Mouse (Mus musculus) embryonic facial prominence, embryonic 11.5 days (tissue): ENCODE measurements around the gene Myl12a. TPM values are rescaled to one million over a fixed set of nuclear protein-coding genes. Genes with fewer than 3 reads are reported as not detected.

ENCODE experiments used
- ATAC-seq: fragments of 200-750 bp; cut with Nextera tagmentation; replicated peaks from 2 replicates; pipeline ENCODE4 v1.8.0; 2017; ENCODE audit warnings: low read depth; ENCODE audit not compliant: insufficient number of reproducible peaks, low FRiP score, low TSS enrichment
- DNase-seq: peaks from one replicate; pipeline ENCODE4 v3.0.0-alpha.2; 2015; ENCODE audit warnings: low spot score
- H3K27ac ChIP-seq: fragments of 300-500 bp; sonication (generic); replicated peaks from 2 replicates; pipeline ENCODE4 v1.5.1; 2014; ENCODE audit warnings: mild to moderate bottlenecking, low read depth, low read length, control low read depth
- H3K27me3 ChIP-seq: fragments of 300-500 bp; sonication (generic); 2 replicates; pipeline ENCODE4 v1.6.1; 2014; ENCODE audit warnings: mild to moderate bottlenecking, low read length, moderate library complexity, mixed read lengths; ENCODE audit not compliant: control insufficient read depth, insufficient read depth
- H3K36me3 ChIP-seq: fragments of 300-500 bp; sonication (generic); replicated peaks from 2 replicates; pipeline ENCODE4 v1.6.1; 2014; ENCODE audit warnings: low read depth, mild to moderate bottlenecking, low read length, moderate library complexity, mixed read lengths; ENCODE audit not compliant: control insufficient read depth, insufficient read depth
- H3K4me1 ChIP-seq: fragments of 300-500 bp; sonication (generic); 2 replicates; pipeline ENCODE4 v1.6.1; 2014; ENCODE audit warnings: low read length, mixed read lengths; ENCODE audit not compliant: control insufficient read depth, insufficient read depth
- H3K4me2 ChIP-seq: fragments of 300-500 bp; sonication (generic); 2 replicates; pipeline ENCODE4 v1.6.1; 2014; ENCODE audit warnings: low read depth, mild to moderate bottlenecking, control low read depth, low read length, moderate library complexity
- H3K4me3 ChIP-seq: fragments of 300-500 bp; sonication (generic); 2 replicates; pipeline ENCODE4 v1.5.1; 2014; ENCODE audit warnings: low read depth, low read length, control low read depth
- H3K9ac ChIP-seq: fragments of 300-500 bp; sonication (generic); replicated peaks from 2 replicates; pipeline ENCODE4 v1.6.1; 2014; ENCODE audit warnings: mild to moderate bottlenecking, control low read depth, low read length
- H3K9me3 ChIP-seq: fragments of 300-500 bp; sonication (generic); replicated peaks from 2 replicates; pipeline ENCODE4 v1.6.1; 2016; ENCODE audit warnings: mild to moderate bottlenecking, low read length, inconsistent platforms, mixed read lengths; ENCODE audit not compliant: control insufficient read depth
- WGBS: fragments of 180-500 bp; shearing (Covaris S2); extraction: QIAGEN DNeasy Blood & Tissue Kit; methylation state at CpG from one replicate; pipeline ENCODE4 v1.1.7; 2014; 5-methylcytosine and 5-hydroxymethylcytosine counted together
- polyA plus RNA-seq: library from polyadenylated mRNA; unstranded; fragments of >200 nt; fragmentation: Nextera tagmentation; extraction: Ambion mirVana; gene quantifications from 2 replicates; pipeline ENCODE4 v1.2.1, GENCODE M21; 2014

The Myl12a gene
- polyA plus RNA-seq, 1 experiment from 2014 or later, result 613 TPM

DNA sequence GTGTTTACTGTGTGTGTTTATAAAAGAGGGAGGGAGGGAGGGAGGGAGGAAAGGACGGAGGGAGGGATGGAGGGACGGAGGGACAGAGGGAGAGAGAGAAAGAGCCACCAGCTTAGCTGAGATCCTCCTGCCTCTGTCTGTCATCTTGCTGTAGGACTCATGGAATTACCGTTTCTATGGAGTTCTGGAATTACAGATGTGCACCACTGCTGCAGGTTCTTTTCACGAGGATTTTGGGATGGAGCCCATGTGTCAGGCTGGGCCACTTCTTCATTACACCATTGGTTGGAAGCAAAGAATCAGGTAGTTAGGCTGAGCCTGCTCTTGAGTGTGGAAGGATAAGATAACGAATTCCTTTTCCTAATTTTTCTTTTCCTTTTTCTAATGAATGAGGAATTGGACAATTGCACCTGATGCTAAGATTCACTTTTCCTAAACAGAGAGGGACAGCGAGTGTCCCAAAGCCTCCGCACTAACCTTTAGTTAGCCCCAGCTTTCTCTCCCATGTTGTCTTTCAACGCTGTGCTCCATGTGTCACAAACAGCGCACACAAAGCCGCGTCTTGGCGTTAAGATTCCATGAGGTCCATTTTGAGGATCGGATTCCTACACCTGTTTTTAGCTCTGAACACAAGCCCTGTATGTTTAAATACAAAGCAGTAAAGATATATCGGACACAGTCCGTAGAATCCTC, 16.1 kb upstream of the Myl12a start:
- Histone ChIP-seq H3K9ac (no peak overlapping the region), H3K4me1 (no peaks in the 10 kb centered on the region), H3K27ac (no peak overlapping the region), H3K4me2 (no peak overlapping the region), H3K27me3 (no peaks in the 10 kb centered on the region), H3K4me3 (no peak overlapping the region), H3K9me3 (no peaks in the 10 kb centered on the region), H3K36me3 (no peaks in the 10 kb centered on the region)
- DNase-seq (no peak), ATAC-seq (no peak)
- 83% methylated on average over 15 of the region's 15 CpGs for WGBS

GRCm38 (mm10) chr17:71018151-71018550, 15.5 kb upstream of the Myl12a start:
- DNase-seq, result no peak
- Histone ChIP-seq H3K36me3 (no peaks in the 10 kb centered on the region), H3K9ac (no peak overlapping the region), H3K27ac (no peak overlapping the region), H3K4me3 (no peak overlapping the region), H3K4me2 (no peak overlapping the region), H3K9me3 (no peaks in the 10 kb centered on the region), H3K27me3 (no peaks in the 10 kb centered on the region), H3K4me1 (no peaks in the 10 kb centered on the region)
- WGBS, result 99% methylated on average over 3 of the region's 3 CpGs
- no peak for ATAC-seq

DNA sequence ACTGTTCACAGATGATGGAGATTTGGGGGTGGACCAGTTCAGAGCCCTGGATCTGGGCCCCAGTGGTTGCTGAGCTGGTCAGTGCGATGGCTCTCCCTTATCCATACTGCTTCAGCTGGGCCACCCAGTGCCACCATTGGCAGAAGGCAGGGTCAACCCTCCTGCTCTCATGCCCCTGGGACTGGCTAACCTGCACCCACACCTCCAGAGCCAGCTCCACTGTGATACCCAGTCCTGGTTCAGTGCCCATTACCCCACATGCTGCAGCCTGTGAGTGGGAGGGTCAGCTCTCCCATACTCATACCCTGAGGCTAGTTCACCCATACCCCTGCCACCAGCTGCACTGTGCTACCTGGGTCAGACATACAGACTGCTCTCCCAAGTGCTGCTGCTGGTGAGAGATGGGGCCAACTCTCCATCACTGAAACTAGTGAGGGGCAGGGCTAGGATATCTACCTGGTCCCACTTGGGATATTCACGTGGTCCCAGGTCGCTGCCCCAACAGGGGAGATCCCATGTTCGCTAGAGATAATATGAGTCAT, 14.8 kb upstream of the Myl12a start:
- Histone ChIP-seq H3K9ac (no peak overlapping the region), H3K27ac (no peak overlapping the region), H3K4me2 (no peak overlapping the region), H3K4me1 (no peaks in the 10 kb centered on the region), H3K36me3 (no peaks in the 10 kb centered on the region), H3K9me3 (no peaks in the 10 kb centered on the region), H3K27me3 (no peaks in the 10 kb centered on the region), H3K4me3 (no peak overlapping the region)
- DNase-seq, result no peak
- peak; percentile 59; the same call in 1 of the 2 replicates for ATAC-seq
- 99% methylated on average over 4 of the region's 4 CpGs for WGBS

GRCm38 (mm10) chr17:71014911-71015310, 12.2 kb upstream of the Myl12a start:
- no peaks in the 10 kb centered on the region for H3K4me1 ChIP-seq
- no peak overlapping the region for H3K4me2 ChIP-seq
- no peak for ATAC-seq
- no peak overlapping the region for H3K4me3 ChIP-seq
- no peaks in the 10 kb centered on the region for H3K27me3 ChIP-seq
- no peaks in the 10 kb centered on the region for H3K36me3 ChIP-seq
- no peak for DNase-seq
- no peak overlapping the region for H3K9ac ChIP-seq
- WGBS, result 53% methylated on average over 5 of the region's 5 CpGs
- no peaks in the 10 kb centered on the region for H3K9me3 ChIP-seq
- H3K27ac ChIP-seq, result no peak overlapping the region

- 93% methylated on average over 6 of the region's 6 CpGs for WGBS
- Histone ChIP-seq H3K4me2 (no peak overlapping the region), H3K9me3 (no peaks in the 10 kb centered on the region), H3K9ac (no peak overlapping the region), H3K27me3 (no peaks in the 10 kb centered on the region), H3K4me1 (no peaks in the 10 kb centered on the region), H3K36me3 (no peaks in the 10 kb centered on the region), H3K27ac (no peak overlapping the region), H3K4me3 (no peak overlapping the region)
- DNase-seq (no peak), ATAC-seq (no peak)
These were observed 10.4 kb upstream of the Myl12a start for GRCm38 (mm10) chr17:71013105-71013504.

DNA sequence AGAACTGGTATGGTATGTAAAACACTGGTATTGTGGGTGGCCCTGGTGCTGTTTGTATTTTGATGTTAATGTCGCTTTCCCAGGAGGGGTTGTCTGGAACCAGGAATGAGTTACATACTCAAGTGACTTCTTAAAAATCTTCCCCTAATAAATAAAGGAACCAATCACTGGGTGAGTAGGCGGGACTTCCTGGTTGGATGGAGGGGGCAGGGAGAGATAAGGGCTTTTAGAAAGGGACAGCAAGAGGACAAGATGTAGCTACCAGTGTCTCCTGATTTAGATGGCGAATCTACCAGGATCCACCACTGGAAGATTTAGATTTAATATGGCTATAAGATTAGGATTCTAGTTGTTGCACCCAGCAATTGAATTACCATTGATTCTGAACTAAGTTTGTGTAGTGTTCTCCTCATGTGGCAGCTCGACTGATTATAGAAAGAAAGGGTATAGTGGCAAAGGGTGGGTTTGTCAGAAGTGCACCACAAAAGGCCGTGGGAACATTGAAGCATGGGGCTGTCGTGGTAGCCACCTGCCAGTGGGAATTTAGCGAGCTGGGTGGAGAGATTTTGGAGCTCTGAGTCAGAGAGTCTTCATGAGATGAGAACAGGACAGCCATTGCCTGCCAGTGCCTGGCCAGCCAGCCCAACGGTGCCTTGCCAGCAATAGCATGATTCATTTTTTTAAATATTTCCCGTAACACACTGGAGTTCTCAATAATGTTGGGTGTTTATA, 9.4 kb upstream of the Myl12a start:
- 91% methylated on average over 9 of the region's 9 CpGs for WGBS
- no peaks in the 10 kb centered on the region for H3K4me1 ChIP-seq
- no peaks in the 10 kb centered on the region for H3K9me3 ChIP-seq
- no peaks in the 10 kb centered on the region for H3K27me3 ChIP-seq
- H3K4me2 ChIP-seq, result no peak overlapping the region
- no peak overlapping the region for H3K27ac ChIP-seq
- ATAC-seq (no peak), DNase-seq (no peak)
- no peak overlapping the region for H3K4me3 ChIP-seq
- H3K9ac ChIP-seq, result no peak overlapping the region
- no peaks in the 10 kb centered on the region for H3K36me3 ChIP-seq

DNA sequence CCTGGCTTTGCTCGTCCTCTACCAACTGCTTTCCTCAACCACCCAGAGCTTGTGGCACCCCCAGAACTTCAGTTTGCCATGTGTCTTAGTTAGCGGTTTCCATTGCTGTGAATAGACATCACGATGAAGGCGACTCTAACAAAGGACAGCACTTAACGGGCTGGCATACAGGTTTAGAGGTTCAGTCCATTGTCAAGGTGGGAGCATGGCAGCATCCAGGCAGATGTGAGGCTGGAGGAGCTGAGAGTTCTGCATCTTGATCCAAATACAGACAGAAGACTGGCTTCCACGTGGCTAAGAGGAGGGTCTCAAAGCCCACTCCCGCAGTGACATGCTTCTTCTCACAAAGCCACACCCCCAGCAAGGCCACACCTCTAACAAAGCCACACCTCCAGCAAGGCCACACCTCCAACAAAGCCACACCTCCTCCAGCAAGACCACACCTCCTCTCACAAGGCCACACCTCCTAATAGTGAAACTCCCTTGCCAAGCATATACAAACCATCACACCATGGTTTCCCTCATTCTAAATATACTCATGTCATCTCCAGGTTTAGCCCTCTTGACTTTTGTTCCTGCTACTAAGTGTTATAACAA, 8.1 kb upstream of the Myl12a start:
- Histone ChIP-seq H3K4me2 (no peak overlapping the region), H3K36me3 (no peaks in the 10 kb centered on the region), H3K9ac (no peak overlapping the region), H3K9me3 (no peaks in the 10 kb centered on the region), H3K27me3 (no peaks in the 10 kb centered on the region), H3K4me3 (no peak overlapping the region), H3K27ac (no peak overlapping the region), H3K4me1 (no peaks in the 10 kb centered on the region)
- DNase-seq (no peak), ATAC-seq (no peak)
- WGBS, result 62% methylated on average over 7 of the region's 7 CpGs

GRCm38 (mm10) chr17:71009751-71010150, 7.1 kb upstream of the Myl12a start:
- H3K9me3 ChIP-seq, result no peaks in the 10 kb centered on the region
- DNase-seq, result no peak
- no peak overlapping the region for H3K27ac ChIP-seq
- H3K4me2 ChIP-seq, result no peak overlapping the region
- H3K4me1 ChIP-seq, result no peaks in the 10 kb centered on the region
- WGBS, result 55% methylated on average over 1 of the region's 1 CpGs
- H3K9ac ChIP-seq, result no peak overlapping the region
- H3K27me3 ChIP-seq, result no peaks in the 10 kb centered on the region
- no peaks in the 10 kb centered on the region for H3K36me3 ChIP-seq
- no peak overlapping the region for H3K4me3 ChIP-seq
- ATAC-seq, result no peak
